Mouse (Mus musculus) CH12.LX (cell line): ENCODE results near the gene 4930404N11Rik.

ENCODE experiments used
- CHD2 ChIP-seq: IDR thresholded peaks from 2 replicates; pipeline ENCODE4 v1.6.1; 2011; ENCODE audit warnings: low read length, improper control_type of control experiment
- CTCF ChIP-seq, 2 experiments: IDR thresholded peaks in 1 of 2; conservative IDR thresholded peaks in 1 of 2; 2 replicates each; pipeline ENCODE4 v1.5.1; 2011 to 2012; ENCODE audit warnings: low read depth in 2 of 2, low read length in 2 of 2, improper control_type of control experiment in 1 of 2, inconsistent platforms in 1 of 2, mild to moderate bottlenecking in 1 of 2, moderate library complexity in 1 of 2
- ETS1 ChIP-seq: conservative IDR thresholded peaks from 2 replicates; pipeline ENCODE4 v1.6.1; 2012; ENCODE audit warnings: low read depth, mild to moderate bottlenecking, inconsistent platforms, low read length, improper control_type of control experiment, moderate library complexity
- HCFC1 ChIP-seq: IDR thresholded peaks from 2 replicates; pipeline ENCODE4 v1.6.1; 2012; ENCODE audit warnings: low read depth, mild to moderate bottlenecking, inconsistent platforms, low read length, improper control_type of control experiment
- POLR2A ChIP-seq: IDR thresholded peaks from 2 replicates; pipeline ENCODE4 v1.6.1; 2011; ENCODE audit warnings: low read depth, mild to moderate bottlenecking, improper control_type of control experiment, low read length
- SMC3 ChIP-seq: IDR thresholded peaks from 2 replicates; pipeline ENCODE4 v1.6.1; 2011; ENCODE audit warnings: low read depth, low read length, improper control_type of control experiment
- UBTF ChIP-seq: IDR thresholded peaks from 2 replicates; pipeline ENCODE4 v1.6.1; 2012; ENCODE audit warnings: low read depth, mild to moderate bottlenecking, inconsistent platforms, low read length, improper control_type of control experiment, moderate library complexity

GRCm38 (mm10) chr10:81356352-81356990, 9.1 kb downstream of the 4930404N11Rik start:
- TF ChIP-seq CHD2 (0 out of 2 replicates have a peak, but pooled peaks have one; percentile 25), CTCF (conservative IDR thresholded peaks at IDR 0.05 in 1 of 2, IDR thresholded peaks at IDR 0.05 in 1 of 2; ENCODE audit: low read depth in 2 of 2, low read length in 2 of 2) (no peak), POLR2A (peak; percentile 46; the same call in 1 of the 2 replicates), HCFC1 (no peak), ETS1 (0 out of 2 replicates have a peak, but pooled peaks have one; percentile 39), SMC3 (no peak), UBTF (no peak)
